8 mouse cellular contexts compared by ENCODE assay signal in the genomic region with DNA sequence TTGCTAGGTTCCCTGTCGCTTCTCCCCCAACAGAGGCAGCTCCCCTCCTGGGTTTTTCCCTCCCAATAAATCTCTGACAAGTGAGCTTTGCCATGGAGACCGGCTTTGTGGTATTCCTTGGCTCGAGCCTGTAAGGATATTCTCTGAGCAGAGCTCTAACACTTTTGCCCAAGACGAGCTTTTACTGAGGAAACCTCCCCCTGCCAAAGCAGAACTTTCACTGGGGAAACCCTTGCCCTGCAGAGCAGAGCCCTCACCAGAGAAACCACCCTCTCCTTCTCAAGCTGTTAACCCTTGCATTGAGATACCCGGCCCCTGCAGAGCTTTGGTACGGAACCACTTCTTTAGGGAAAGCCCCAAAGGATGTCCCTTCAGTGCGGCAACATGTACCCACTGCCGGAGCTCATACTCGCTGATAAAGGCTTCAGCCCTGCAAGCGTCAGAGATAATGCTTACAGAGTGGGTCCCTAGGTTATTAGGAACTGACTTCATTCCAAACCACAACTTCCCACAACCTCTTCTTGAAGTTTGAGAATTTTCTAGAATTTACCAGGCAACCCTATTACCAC. TPM values are rescaled to one million over a fixed set of nuclear protein-coding genes. Genes with fewer than 3 reads are reported as not detected.
DNase-seq lines count a peak whose midpoint lies in the region; ATAC-seq and TF ChIP-seq lines count a peak whose summit lies in the region.

No protein-coding gene starts in this region.

- DNase-seq in kidney, postnatal 0 days (ENCODE audit: low spot score) = peak; percentile 64
- no peak for DNase-seq in kidney, postnatal 4 days
- DNase-seq in brain, adult 2 months (ENCODE audit: low read depth, low spot score) = peak; percentile 25
- DNase-seq in limb, embryonic 11.5 days (ENCODE audit: low spot score) = peak; percentile 38
- DNase-seq in naive thymus-derived CD4-positive, alpha-beta T cell, adult 2 months (ENCODE audit: low read depth) = peak; percentile 57
- DNase-seq in ovary, postnatal 36 days (ENCODE audit: low spot score) = no peak
- no peak for DNase-seq in cerebellum, adult 9-11 months
- no peak for DNase-seq in right cerebral cortex, adult 2 months (ENCODE audit: low spot score in 2 of 2)

- WGBS in kidney, postnatal 0 days = 34% methylated on average over 10 of the region's 10 CpGs
- WGBS in limb, embryonic 11.5 days = 37% methylated on average over 10 of the region's 10 CpGs

- no peak for TF ChIP-seq CTCF in kidney, postnatal 0 days (IDR thresholded peaks at IDR 0.05; ENCODE audit: low read depth)

- no peaks in the 10 kb centered on the region for H3K27me3 ChIP-seq in kidney, postnatal 0 days (ENCODE audit: insufficient read depth, low read length)
- H3K27me3 ChIP-seq in limb, embryonic 11.5 days (ENCODE audit: control insufficient read depth, insufficient read depth, low read length) = no peaks in the 10 kb centered on the region

- peaks cover 4% of the 10 kb centered on the region; the same call in 1 of the 2 replicates for H3K4me1 ChIP-seq in kidney, postnatal 0 days (replicated peaks; ENCODE audit: insufficient read depth, low read length)
- H3K4me1 ChIP-seq in limb, embryonic 11.5 days (ENCODE audit: control insufficient read depth, insufficient read depth, low read length) = no peaks in the 10 kb centered on the region

- no peak overlapping the region for H3K9ac ChIP-seq in kidney, postnatal 0 days (ENCODE audit: low read depth, low read length)
- H3K9ac ChIP-seq in limb, embryonic 11.5 days (ENCODE audit: low read length) = no peak overlapping the region

- H3K36me3 ChIP-seq in kidney, postnatal 0 days (ENCODE audit: insufficient read depth, low read length) = peaks cover 3% of the 10 kb centered on the region; the same call in 1 of the 2 replicates
- no peaks in the 10 kb centered on the region for H3K36me3 ChIP-seq in limb, embryonic 11.5 days (ENCODE audit: control insufficient read depth, insufficient read depth, low read length)

- H3K4me2 ChIP-seq in kidney, postnatal 0 days (ENCODE audit: low read length) = 0 out of 2 replicates have a peak overlapping the region, but pooled peaks have one; percentile 5
- H3K4me2 ChIP-seq in limb, embryonic 11.5 days (ENCODE audit: low read depth, severe bottlenecking) = no peak overlapping the region; the same call in 1 of the 2 replicates

- ATAC-seq in kidney, postnatal 0 days (replicated peaks; ENCODE audit: low FRiP score, low read depth) = no peak; the same call in 1 of the 2 replicates
- 0 out of 2 replicates have a peak, but pooled peaks have one; percentile 57 for ATAC-seq in limb, embryonic 11.5 days (ENCODE audit: insufficient number of reproducible peaks, low FRiP score, low TSS enrichment, low read depth)

- no peak overlapping the region for H3K4me3 ChIP-seq in kidney, postnatal 0 days (replicated peaks; ENCODE audit: low read depth, low read length)
- no peak overlapping the region for H3K4me3 ChIP-seq in limb, embryonic 11.5 days (ENCODE audit: low read depth, low read length)

- no peaks in the 10 kb centered on the region for H3K9me3 ChIP-seq in kidney, postnatal 0 days (replicated peaks; ENCODE audit: low read length)
- no peaks in the 10 kb centered on the region for H3K9me3 ChIP-seq in limb, embryonic 11.5 days (ENCODE audit: control insufficient read depth, low read length)

- H3K27ac ChIP-seq in kidney, postnatal 0 days = no peak overlapping the region
- no peak overlapping the region for H3K27ac ChIP-seq in limb, embryonic 11.5 days (replicated peaks; ENCODE audit: low read depth, low read length)

RNA-seq across cellular contexts. Expression of a gene that starts 50.7 kb away (rescaled TPM):
- polyA plus RNA-seq in kidney, postnatal 0 days (2015; fragmentation: Nextera tagmentation; extraction: Ambion mirVana) = 8.4 and 9.1 TPM in 2 replicates
- polyA plus RNA-seq in limb, embryonic 11.5 days (2014; fragmentation: Nextera tagmentation; extraction: Ambion mirVana) = 2.3 and 2.5 TPM in 2 replicates

Comparison
In these comparisons a context has a peak if more than half of its experiments do, and no peak if none do; other contexts are left out.
1. DNase-seq: peak in kidney, postnatal 0 days (single experiment), brain, adult 2 months (single experiment), limb, embryonic 11.5 days (single experiment) and naive thymus-derived CD4-positive, alpha-beta T cell, adult 2 months (single experiment); none in kidney, postnatal 4 days (0 of 2), ovary, postnatal 36 days (single experiment), cerebellum, adult 9-11 months (single experiment) and right cerebral cortex, adult 2 months (0 of 2).